Mouse (Mus musculus) forebrain, postnatal 0 days (tissue): ENCODE results near the gene Grik3. TPM values are rescaled to one million over a fixed set of nuclear protein-coding genes. Genes with fewer than 3 reads are reported as not detected.

Source experiments
- ATAC-seq: fragments of 200-750 bp; cut with Nextera tagmentation; 2 replicates; pipeline ENCODE4 v1.8.0; 2017; ENCODE audit warnings: mild to moderate bottlenecking, moderate library complexity
- DNase-seq: peaks from one replicate; pipeline ENCODE4 v3.0.0-alpha.2; 2015
- H3K27ac ChIP-seq: fragments of 300-500 bp; sonication (generic); 2 replicates; pipeline ENCODE4 v1.5.1; 2014; ENCODE audit warnings: low read depth, mild to moderate bottlenecking, antibody characterized with exemption, low read length, moderate library complexity, mixed read lengths
- H3K27me3 ChIP-seq: fragments of 300-500 bp; sonication (generic); 2 replicates; pipeline ENCODE4 v1.6.1; 2014; ENCODE audit warnings: mild to moderate bottlenecking, low read length, mixed read lengths; ENCODE audit not compliant: insufficient read depth
- H3K36me3 ChIP-seq: fragments of 300-500 bp; sonication (generic); 2 replicates; pipeline ENCODE4 v1.6.1; 2014; ENCODE audit warnings: mild to moderate bottlenecking, moderate library complexity; ENCODE audit not compliant: insufficient read depth
- H3K4me1 ChIP-seq: fragments of 300-500 bp; sonication (generic); 2 replicates; pipeline ENCODE4 v1.6.1; 2014; ENCODE audit warnings: antibody characterized with exemption; ENCODE audit not compliant: insufficient read depth
- H3K4me2 ChIP-seq: fragments of 300-500 bp; sonication (generic); 2 replicates; pipeline ENCODE4 v1.6.1; 2014; ENCODE audit warnings: low read depth, mild to moderate bottlenecking, moderate library complexity
- H3K4me3 ChIP-seq: fragments of 300-500 bp; sonication (generic); 2 replicates; pipeline ENCODE4 v1.5.1; 2014; ENCODE audit warnings: low read depth, low read length, mixed read lengths
- H3K9ac ChIP-seq: fragments of 300-500 bp; sonication (generic); 2 replicates; pipeline ENCODE4 v1.6.1; 2014; ENCODE audit warnings: mild to moderate bottlenecking
- H3K9me3 ChIP-seq: fragments of 300-500 bp; sonication (generic); 2 replicates; pipeline ENCODE4 v1.6.1; 2016; ENCODE audit warnings: low read length
- CTCF ChIP-seq: sonication (generic); IDR thresholded peaks from 2 replicates; pipeline ENCODE4 v1.5.1; 2016; ENCODE audit warnings: antibody characterized with exemption, control low read depth, low read depth
- WGBS: fragments of 180-500 bp; shearing (Covaris S2); extraction: QIAGEN DNeasy Blood & Tissue Kit; methylation state at CpG from one replicate; pipeline ENCODE4 v1.1.7; 2014; 5-methylcytosine and 5-hydroxymethylcytosine counted together
- polyA plus RNA-seq: library from polyadenylated mRNA; unstranded; fragments of >200 nt; fragmentation: Nextera tagmentation; extraction: Ambion mirVana; gene quantifications from 2 replicates; pipeline ENCODE4 v1.2.1, GENCODE M21; 2015
- total RNA-seq: library from RNA; depleted of rRNA; stranded (reverse); fragments of >200 nt; gene quantifications from 2 replicates; pipeline ENCODE4 v1.2.3, GENCODE M21; 2014

Grik3 gene
- total and polyA plus RNA-seq, 2 experiments from 2014 or later = 4.3 to 23.1 TPM

- H3K4me1 ChIP-seq = no peaks in the 10 kb centered on the region
- no peak for TF ChIP-seq CTCF
Measured at GRCm38 (mm10) chr4:125609320-125610306, 119.1 kb downstream of the Grik3 start.

GRCm38 (mm10) chr4:125617851-125618250 is 127.4 kb downstream of the Grik3 start:
- H3K9me3 ChIP-seq = no peaks in the 10 kb centered on the region
- TF ChIP-seq CTCF = no peak; the same call in 1 of the 2 replicates
- no peaks in the 10 kb centered on the region for H3K27me3 ChIP-seq
- DNase-seq (no peak), ATAC-seq (no peak)
- no peak overlapping the region for H3K4me3 ChIP-seq
- H3K9ac ChIP-seq = no peak overlapping the region
- H3K4me2 ChIP-seq = no peak overlapping the region
- WGBS = 86% methylated on average over 14 of the region's 14 CpGs
- no peaks in the 10 kb centered on the region for H3K4me1 ChIP-seq
- no peaks in the 10 kb centered on the region for H3K36me3 ChIP-seq
- H3K27ac ChIP-seq = no peak overlapping the region

More at GRCm38 (mm10) chr4:125609320-125610306, 119.1 kb downstream of the Grik3 start:
- no peak overlapping the region for H3K9ac ChIP-seq
- no peak overlapping the region for H3K4me3 ChIP-seq
- H3K27ac ChIP-seq = no peak overlapping the region
- 57% methylated on average over 21 of the region's 21 CpGs for WGBS
- no peak overlapping the region for H3K4me2 ChIP-seq
- H3K9me3 ChIP-seq = no peaks in the 10 kb centered on the region
- H3K36me3 ChIP-seq = no peaks in the 10 kb centered on the region
- ATAC-seq (no peak), DNase-seq (no peak)
- H3K27me3 ChIP-seq = no peaks in the 10 kb centered on the region

- no peak for TF ChIP-seq CTCF
- no peaks in the 10 kb centered on the region for H3K9me3 ChIP-seq
Measured at GRCm38 (mm10) chr4:125618524-125619320, 128.2 kb downstream of the Grik3 start.

GRCm38 (mm10) chr4:125624885-125625678 is 134.6 kb downstream of the Grik3 start:
- no peaks in the 10 kb centered on the region for H3K9me3 ChIP-seq
- no peak for ATAC-seq
- peak; percentile 64 for DNase-seq
- H3K27ac ChIP-seq = no peak overlapping the region
- TF ChIP-seq CTCF = peak; percentile 50
- H3K9ac ChIP-seq = no peak overlapping the region
- WGBS = 73% methylated on average over 9 of the region's 9 CpGs
- H3K36me3 ChIP-seq = no peaks in the 10 kb centered on the region; the same call in 1 of the 2 replicates
- no peaks in the 10 kb centered on the region for H3K27me3 ChIP-seq
- no peaks in the 10 kb centered on the region for H3K4me1 ChIP-seq
- H3K4me2 ChIP-seq = no peak overlapping the region
- H3K4me3 ChIP-seq = no peak overlapping the region

More at GRCm38 (mm10) chr4:125618524-125619320, 128.2 kb downstream of the Grik3 start:
- no peak overlapping the region for H3K4me3 ChIP-seq
- DNase-seq = no peak
- no peak overlapping the region for H3K27ac ChIP-seq
- WGBS = 65% methylated on average over 8 of the region's 8 CpGs
- no peak overlapping the region for H3K9ac ChIP-seq
- no peak for ATAC-seq
- H3K4me2 ChIP-seq = no peak overlapping the region
- H3K36me3 ChIP-seq = no peaks in the 10 kb centered on the region
- no peaks in the 10 kb centered on the region for H3K4me1 ChIP-seq
- no peaks in the 10 kb centered on the region for H3K27me3 ChIP-seq

GRCm38 (mm10) chr4:125629544-125629943 is 139.0 kb downstream of the Grik3 start:
- WGBS = 23% methylated on average over 4 of the region's 4 CpGs
- H3K27ac ChIP-seq = no peak overlapping the region
- no peak overlapping the region for H3K9ac ChIP-seq
- no peaks in the 10 kb centered on the region for H3K27me3 ChIP-seq
- H3K4me1 ChIP-seq = no peaks in the 10 kb centered on the region
- no peaks in the 10 kb centered on the region for H3K9me3 ChIP-seq
- no peak for TF ChIP-seq CTCF
- H3K36me3 ChIP-seq = peaks cover 5% of the 10 kb centered on the region; the same call in 1 of the 2 replicates
- ATAC-seq = no peak; the same call in 1 of the 2 replicates
- no peak overlapping the region for H3K4me3 ChIP-seq
- DNase-seq = peak; percentile 60
- H3K4me2 ChIP-seq = no peak overlapping the region

GRCm38 (mm10) chr4:125635037-125635436 is 144.5 kb downstream of the Grik3 start:
- TF ChIP-seq CTCF = no peak
- H3K27me3 ChIP-seq = no peaks in the 10 kb centered on the region
- no peaks in the 10 kb centered on the region for H3K9me3 ChIP-seq
- H3K27ac ChIP-seq = no peak overlapping the region
- no peak overlapping the region for H3K4me3 ChIP-seq
- DNase-seq (no peak), ATAC-seq (no peak)
- H3K4me1 ChIP-seq = no peaks in the 10 kb centered on the region
- H3K9ac ChIP-seq = no peak overlapping the region
- H3K4me2 ChIP-seq = no peak overlapping the region
- peaks cover 5% of the 10 kb centered on the region; the same call in 1 of the 2 replicates for H3K36me3 ChIP-seq
- 85% methylated on average over 11 of the region's 11 CpGs for WGBS
